Comparison of ENCODE assay signal across 12 mouse cellular contexts in genomic region chr9:65603401-65604102, GRCm38 (mm10). TPM values are rescaled to one million over a fixed set of nuclear protein-coding genes. Genes with fewer than 3 reads are reported as not detected.
DNase-seq lines count a peak whose midpoint lies in the region; TF ChIP-seq lines count a peak whose summit lies in the region.
"Had no signal": no experiment of that assay in that cellular context is flagged by ENCODE, and none has a peak within 500 bp of the region (broad histone marks: within the 10 kb centered on the region; RNA-seq: fewer than 3 reads in every experiment).

No protein-coding gene starts in this region.

- H3K79me2 ChIP-seq in MEL (ENCODE audit: control insufficient read depth, insufficient read depth, low read length, poor library complexity) = no peaks in the 10 kb centered on the region

- H3K27me3 ChIP-seq in MEL (ENCODE audit: control insufficient read depth in 1 of 2, insufficient read depth in 2 of 2, low read length in 2 of 2) = no peaks in the 10 kb centered on the region
- H3K27me3 ChIP-seq: intestine, embryonic 15.5 days; limb, embryonic 12.5 days; midbrain, embryonic 13.5 days had no signal

- peak; percentile 35 for TF ChIP-seq RAD21 in MEL (IDR thresholded peaks at IDR 0.05; ENCODE audit: low read depth, low read length)

- H3K4me1 ChIP-seq in MEL (ENCODE audit: control insufficient read depth in 1 of 2, insufficient read depth in 2 of 2, low read length in 2 of 2) = peaks cover 0 to 4% of the 10 kb centered on the region in 2 experiments; a peak in 2 of 4 replicates

- peaks cover 0 to 4% of the 10 kb centered on the region in 2 experiments; a peak in 2 of 4 replicates for H3K36me3 ChIP-seq in MEL (ENCODE audit: control insufficient read depth in 1 of 2, insufficient read depth in 2 of 2, low read length in 2 of 2)
- H3K36me3 ChIP-seq: intestine, embryonic 15.5 days; limb, embryonic 12.5 days; midbrain, embryonic 13.5 days had no signal

- TF ChIP-seq CTCF in MEL (IDR thresholded peaks at IDR 0.05 in 2 of 3, conservative IDR thresholded peaks at IDR 0.05 in 1 of 3; ENCODE audit: control insufficient read depth in 1 of 3, insufficient read depth in 1 of 3, low read depth in 2 of 3, low read length in 3 of 3, poor library complexity in 1 of 3, severe bottlenecking in 1 of 3) = peak; percentile 51 to 79 (median 73)

- no peak overlapping the region for H3K27ac ChIP-seq in MEL (ENCODE audit: control insufficient read depth, low read depth, low read length)
- H3K27ac ChIP-seq: intestine, embryonic 15.5 days; limb, embryonic 12.5 days; midbrain, embryonic 13.5 days had no signal

- H3K9me3 ChIP-seq in MEL (replicated peaks; ENCODE audit: insufficient read depth, low read length) = no peaks in the 10 kb centered on the region
- H3K9me3 ChIP-seq: intestine, embryonic 15.5 days; limb, embryonic 12.5 days; midbrain, embryonic 13.5 days had no signal

- TF ChIP-seq EP300 in MEL (IDR thresholded peaks at IDR 0.05; ENCODE audit: low read depth in 1 of 2, low read length in 2 of 2) = no peak

- no peak overlapping the region for H3K9ac ChIP-seq in MEL (ENCODE audit: control insufficient read depth, low read depth, low read length, poor library complexity, severe bottlenecking)
- H3K9ac ChIP-seq: intestine, embryonic 15.5 days; limb, embryonic 12.5 days; midbrain, embryonic 13.5 days had no signal

- H3K4me3 ChIP-seq in MEL (ENCODE audit: control insufficient read depth in 1 of 2, insufficient read depth in 1 of 2, low read depth in 2 of 2, low read length in 2 of 2) = no peak overlapping the region
- H3K4me3 ChIP-seq: intestine, embryonic 15.5 days; limb, embryonic 12.5 days; midbrain, embryonic 13.5 days had no signal

- TF ChIP-seq POLR2A in MEL (IDR thresholded peaks at IDR 0.05; ENCODE audit: control insufficient read depth in 1 of 2, insufficient read depth in 1 of 2, low read depth in 1 of 2, low read length in 2 of 2, poor library complexity in 1 of 2) = no peak

- peak; percentile 29 for DNase-seq in adrenal gland, postnatal 14 days
- no peak for DNase-seq in adrenal gland, adult 2 months
- peak; percentile 37 to 46 for DNase-seq in kidney, postnatal 4 days
- DNase-seq in kidney, adult 11 months = no peak
- DNase-seq in MEL (ENCODE audit: low read depth, low spot score) = peak; percentile 47
- DNase-seq in lung, postnatal 10 days = peak; percentile 53
- no peak for DNase-seq in frontal cortex, postnatal 36 days (ENCODE audit: low spot score in 2 of 2)
- DNase-seq in right cerebral cortex, postnatal 36 days (ENCODE audit: low spot score in 2 of 2) = no peak
- DNase-seq: heart, adult 11 months had no signal

TF ChIP-seq in MEL, 35 proteins besides CTCF, POLR2A, EP300 and RAD21:
- no peak for TF ChIP-seq POLR2AphosphoS2 (IDR thresholded peaks at IDR 0.05; ENCODE audit: low read length)
- no peak for TF ChIP-seq HCFC1 (IDR thresholded peaks at IDR 0.05; ENCODE audit: low read depth, low read length)
- TF ChIP-seq ZC3H11A (IDR thresholded peaks at IDR 0.05; ENCODE audit: low read depth, low read length) = 0 out of 2 replicates have a peak, but pooled peaks have one; percentile 11
- TF ChIP-seq SMC3 (IDR thresholded peaks at IDR 0.05; ENCODE audit: low read depth, low read length) = peak; percentile 30; the same call in 1 of the 2 replicates

RNA-seq across cellular contexts. Expression of gene Pif1, which starts 16.6 kb away (rescaled TPM):
- total RNA-seq in adrenal gland, postnatal 14 days (2021) = 1.7 and 2.9 TPM in 2 replicates
- total RNA-seq in adrenal gland, adult 2 months (2021) = under 1 TPM; 0.29 to 0.45 TPM
- polyA plus RNA-seq in adrenal gland, adult 2 months (2012; rRNA removed) = 0.42 and 0.46 TPM in 2 replicates
- total RNA-seq in MEL (2012; rRNA removed) = 15.5 and 22.5 TPM in 2 replicates
- polyA plus RNA-seq in MEL (2012; ENCODE audit: insufficient read depth in 1 of 2, insufficient read length in 2 of 2, low read depth in 1 of 2, low replicate concordance in 2 of 2, missing spikeins in 1 of 2) = 10 to 100 TPM in 1 of 2 experiments, not detected in 1; 14.9 TPM

RNA-seq across cellular contexts. Expression of gene Plekho2, which starts 23.7 kb away (rescaled TPM):
- 36.1 and 48.0 TPM in 2 replicates for total RNA-seq in adrenal gland, postnatal 14 days (2021)
- 10 to 100 TPM; 49.9 to 61.0 TPM for total RNA-seq in adrenal gland, adult 2 months (2021)
- 48.8 and 61.6 TPM in 2 replicates for polyA plus RNA-seq in adrenal gland, adult 2 months (2012; rRNA removed)
- total RNA-seq in MEL (2012; rRNA removed) = 7.6 and 8.6 TPM in 2 replicates
- 10 to 100 TPM in 1 of 2 experiments, not detected in 1; 12.9 TPM for polyA plus RNA-seq in MEL (2012; ENCODE audit: insufficient read depth in 1 of 2, insufficient read length in 2 of 2, low read depth in 1 of 2, low replicate concordance in 2 of 2, missing spikeins in 1 of 2)

RNA-seq across cellular contexts. Expression of gene Rbpms2, which starts 25.9 kb away (rescaled TPM):
- 61.0 and 61.5 TPM in 2 replicates for total RNA-seq in adrenal gland, postnatal 14 days (2021)
- total RNA-seq in adrenal gland, adult 2 months (2021) = 10 to 100 TPM; 63.1 to 85.0 TPM
- 125 and 154 TPM in 2 replicates for polyA plus RNA-seq in adrenal gland, adult 2 months (2012; rRNA removed)
- not detected in 2 replicates for total RNA-seq in MEL (2012; rRNA removed)
- polyA plus RNA-seq in MEL (2012; ENCODE audit: insufficient read depth in 1 of 2, insufficient read length in 2 of 2, low read depth in 1 of 2, low replicate concordance in 2 of 2, missing spikeins in 1 of 2) = under 1 TPM in 1 of 2 experiments, not detected in 1; 0.22 TPM

Comparison
In these comparisons a context has a peak if more than half of its experiments do, and no peak if none do; other contexts are left out.
1. DNase-seq: peak in adrenal gland, postnatal 14 days (single experiment), kidney, postnatal 4 days (2 of 2), MEL (single experiment) and lung, postnatal 10 days (single experiment); none in adrenal gland, adult 2 months (single experiment), kidney, adult 11 months (single experiment), frontal cortex, postnatal 36 days (0 of 2) and right cerebral cortex, postnatal 36 days (0 of 2).
2. RNA of gene Rbpms2, which starts 25.9 kb away (total RNA-seq): 63.1 to 85.0 TPM in adrenal gland, adult 2 months and 61.0 to 61.5 TPM in adrenal gland, postnatal 14 days; not detected in MEL; every median in the first group is over 10 times any median in the second.